Mouse (Mus musculus): ENCODE results near the gene Hdac8.

The Hdac8 gene

GRCm38 (mm10) chrX:102339396-102340155 lies 165.6 kb downstream of the Hdac8 start:
- no peak for DNase-seq (ENCODE audit: low spot score)

GRCm38 (mm10) chrX:102319696-102320095 lies 185.5 kb downstream of the Hdac8 start:
- no peak for DNase-seq (ENCODE audit: low spot score)

GRCm38 (mm10) chrX:102319252-102319651 lies 185.9 kb downstream of the Hdac8 start:
- no peak for DNase-seq (ENCODE audit: low spot score)

GRCm38 (mm10) chrX:102318782-102319181 lies 186.4 kb downstream of the Hdac8 start:
- DNase-seq (ENCODE audit: low spot score): no peak

- DNase-seq (ENCODE audit: low spot score): no peak
Observed at GRCm38 (mm10) chrX:102311119-102311518, 194.0 kb downstream of the Hdac8 start.

- DNase-seq (ENCODE audit: low spot score): no peak
Observed at GRCm38 (mm10) chrX:102307511-102307910, 197.6 kb downstream of the Hdac8 start.

GRCm38 (mm10) chrX:102305806-102306205 lies 199.4 kb downstream of the Hdac8 start:
- DNase-seq (ENCODE audit: low spot score): no peak

- DNase-seq (ENCODE audit: low spot score): no peak
Observed at GRCm38 (mm10) chrX:102304914-102305313, 200.2 kb downstream of the Hdac8 start.

- DNase-seq (ENCODE audit: low spot score): no peak
Observed at GRCm38 (mm10) chrX:102302476-102302875, 202.7 kb downstream of the Hdac8 start.

GRCm38 (mm10) chrX:102284889-102285288 lies 220.3 kb downstream of the Hdac8 start:
- no peak for DNase-seq (ENCODE audit: low spot score)

- no peak for DNase-seq (ENCODE audit: low spot score)
Observed at GRCm38 (mm10) chrX:102262620-102263345, 242.4 kb downstream of the Hdac8 start.

GRCm38 (mm10) chrX:102259772-102260171 lies 245.4 kb downstream of the Hdac8 start:
- DNase-seq (ENCODE audit: low spot score): no peak

GRCm38 (mm10) chrX:102253892-102254291 lies 251.3 kb downstream of the Hdac8 start:
- no peak for DNase-seq (ENCODE audit: low spot score)

- DNase-seq (ENCODE audit: low spot score): peak; percentile 37
Observed at GRCm38 (mm10) chrX:102251937-102252860, 253.0 kb downstream of the Hdac8 start, which contains the start of gene Cited1. TSS of gene Cited1 (minus strand) at chrX:102252181.

- no peak for DNase-seq (ENCODE audit: low spot score)
Observed at GRCm38 (mm10) chrX:102251221-102251936, 253.8 kb downstream of the Hdac8 start.

GRCm38 (mm10) chrX:102250891-102251170 lies 254.3 kb downstream of the Hdac8 start:
- no peak for DNase-seq (ENCODE audit: low spot score)

- no peak for DNase-seq (ENCODE audit: low spot score)
Observed at GRCm38 (mm10) chrX:102250150-102250890, 254.8 kb downstream of the Hdac8 start.

- DNase-seq (ENCODE audit: low spot score): no peak
Observed at GRCm38 (mm10) chrX:102244334-102244733, 260.8 kb downstream of the Hdac8 start.

All from T-cell, adult 2 months (primary cell).